Mouse (Mus musculus): ENCODE results near the gene Txndc16.

GRCm38 (mm10) chr14:45118359-45118758 is 101.8 kb downstream of the Txndc16 start:
- no peak for TF ChIP-seq CTCF (IDR thresholded peaks at IDR 0.05; ENCODE audit: low read depth)
- TF ChIP-seq EP300 (optimal IDR thresholded peaks at IDR 0.05) = no peak
